Mouse (Mus musculus) midbrain, embryonic 11.5 days (tissue): Measurements from ENCODE around the gene Slc19a2. TPM values are rescaled to one million over a fixed set of nuclear protein-coding genes. Genes with fewer than 3 reads are reported as not detected.

Experiments used
- ATAC-seq: fragments of 200-750 bp; cut with Nextera tagmentation; 2 replicates; pipeline ENCODE4 v1.8.0; 2017; ENCODE audit warnings: moderate TSS enrichment, moderate library complexity; ENCODE audit not compliant: low FRiP score
- DNase-seq: peaks from one replicate; pipeline ENCODE4 v3.0.0; 2015; ENCODE audit warnings: low spot score; ENCODE audit errors: missing footprints
- H3K27ac ChIP-seq: fragments of 300-500 bp; sonication (generic); 2 replicates; pipeline ENCODE4 v1.5.1; 2014; ENCODE audit warnings: low read depth, low read length
- H3K27me3 ChIP-seq: fragments of 300-500 bp; sonication (generic); 2 replicates; pipeline ENCODE4 v1.6.1; 2014; ENCODE audit warnings: mild to moderate bottlenecking, low read length, moderate library complexity, mixed read lengths; ENCODE audit not compliant: control insufficient read depth, insufficient read depth
- H3K36me3 ChIP-seq: fragments of 300-500 bp; sonication (generic); 2 replicates; pipeline ENCODE4 v1.6.1; 2014; ENCODE audit warnings: mild to moderate bottlenecking, low read length, moderate library complexity, mixed read lengths; ENCODE audit not compliant: control insufficient read depth, insufficient read depth
- H3K4me1 ChIP-seq: fragments of 300-500 bp; sonication (generic); 2 replicates; pipeline ENCODE4 v1.6.1; 2014; ENCODE audit warnings: low read length; ENCODE audit not compliant: control insufficient read depth, insufficient read depth
- H3K4me2 ChIP-seq: fragments of 300-500 bp; sonication (generic); 2 replicates; pipeline ENCODE4 v1.6.1; 2014; ENCODE audit warnings: mild to moderate bottlenecking, moderate library complexity
- H3K4me3 ChIP-seq: fragments of 300-500 bp; sonication (generic); 2 replicates; pipeline ENCODE4 v1.5.1; 2014; ENCODE audit warnings: low read depth, low read length
- H3K9ac ChIP-seq: fragments of 300-500 bp; sonication (generic); 2 replicates; pipeline ENCODE4 v1.6.1; 2014; ENCODE audit warnings: low read length
- H3K9me3 ChIP-seq: fragments of 300-500 bp; sonication (generic); 2 replicates; pipeline ENCODE4 v1.6.1; 2016; ENCODE audit warnings: low read length; ENCODE audit not compliant: control insufficient read depth
- WGBS: fragments of 180-500 bp; shearing (Covaris S2); extraction: QIAGEN DNeasy Blood & Tissue Kit; methylation state at CpG from one replicate; pipeline ENCODE4 v1.1.7; 2014; 5-methylcytosine and 5-hydroxymethylcytosine counted together
- polyA plus RNA-seq: library from polyadenylated mRNA; unstranded; fragments of >200 nt; fragmentation: Nextera tagmentation; extraction: Ambion mirVana; gene quantifications from 2 replicates; pipeline ENCODE4 v1.2.1, GENCODE M21; 2014

Gene Slc19a2
- polyA plus RNA-seq, 1 experiment from 2014 or later = 11.1 TPM

GRCm38 (mm10) chr1:164270941-164271340 is 22.1 kb downstream of the Slc19a2 start:
- no peaks in the 10 kb centered on the region for H3K27me3 ChIP-seq
- H3K27ac ChIP-seq = no peak overlapping the region
- no peak for DNase-seq
- H3K9ac ChIP-seq = no peak overlapping the region
- no peaks in the 10 kb centered on the region for H3K9me3 ChIP-seq
- no peaks in the 10 kb centered on the region for H3K4me1 ChIP-seq
- 89% methylated on average over 7 of the region's 7 CpGs for WGBS
- no peak overlapping the region for H3K4me3 ChIP-seq
- no peak for ATAC-seq
- no peaks in the 10 kb centered on the region for H3K36me3 ChIP-seq
- no peak overlapping the region for H3K4me2 ChIP-seq

GRCm38 (mm10) chr1:164273659-164274058 is 24.8 kb downstream of the Slc19a2 start:
- WGBS = 74% methylated on average over 6 of the region's 6 CpGs
- no peak overlapping the region for H3K4me3 ChIP-seq
- DNase-seq = no peak
- ATAC-seq = no peak
- no peak overlapping the region for H3K27ac ChIP-seq
- H3K36me3 ChIP-seq = no peaks in the 10 kb centered on the region
- no peaks in the 10 kb centered on the region for H3K9me3 ChIP-seq
- H3K9ac ChIP-seq = no peak overlapping the region
- no peaks in the 10 kb centered on the region for H3K27me3 ChIP-seq
- no peaks in the 10 kb centered on the region for H3K4me1 ChIP-seq
- no peak overlapping the region for H3K4me2 ChIP-seq

GRCm38 (mm10) chr1:164275455-164275954 is 26.7 kb downstream of the Slc19a2 start, which contains the start of gene Ccdc181:
Ccdc181 (plus strand) TSS chr1:164275585.
- Histone ChIP-seq H3K4me3 (peak within 1 kb of the TSS; percentile 63), H3K4me2 (peak within 1 kb of the TSS; percentile 77), H3K27me3 (no peaks in the 10 kb centered on the region), H3K4me1 (no peaks in the 10 kb centered on the region), H3K36me3 (no peaks in the 10 kb centered on the region), H3K9ac (peak within 1 kb of the TSS; percentile 71), H3K9me3 (no peaks in the 10 kb centered on the region), H3K27ac (peak within 1 kb of the TSS; percentile 65; the same call in 1 of the 2 replicates)
- ATAC-seq = peak; percentile 100
- WGBS = under 1% methylated on average over 31 of the region's 31 CpGs
- DNase-seq = peak; percentile 99

DNA sequence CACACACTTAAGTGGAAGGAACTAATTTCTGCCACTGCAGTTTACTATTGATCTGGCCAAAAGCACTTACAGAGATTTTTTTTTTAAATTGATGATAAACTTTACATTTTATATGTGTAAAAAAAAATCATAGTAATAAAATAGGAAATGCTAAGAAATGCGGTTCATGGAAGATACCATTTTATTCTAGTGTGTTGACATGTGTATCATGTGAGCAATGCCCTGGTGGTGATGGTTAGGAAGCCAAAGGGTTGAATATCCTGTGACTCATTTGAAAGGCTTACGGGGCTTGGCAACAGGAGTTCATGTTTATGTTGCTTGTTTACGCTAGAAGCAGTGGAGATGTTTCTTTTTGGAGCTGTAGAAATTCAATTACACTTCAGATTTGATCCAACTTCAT is 27.7 kb downstream of the Slc19a2 start:
- Histone ChIP-seq H3K9ac (no peak overlapping the region), H3K4me3 (no peak overlapping the region), H3K4me1 (no peaks in the 10 kb centered on the region), H3K4me2 (no peak overlapping the region), H3K36me3 (no peaks in the 10 kb centered on the region), H3K9me3 (no peaks in the 10 kb centered on the region), H3K27ac (no peak overlapping the region), H3K27me3 (no peaks in the 10 kb centered on the region)
- DNase-seq = no peak
- 90% methylated on average over 3 of the region's 3 CpGs for WGBS
- no peak for ATAC-seq

DNA sequence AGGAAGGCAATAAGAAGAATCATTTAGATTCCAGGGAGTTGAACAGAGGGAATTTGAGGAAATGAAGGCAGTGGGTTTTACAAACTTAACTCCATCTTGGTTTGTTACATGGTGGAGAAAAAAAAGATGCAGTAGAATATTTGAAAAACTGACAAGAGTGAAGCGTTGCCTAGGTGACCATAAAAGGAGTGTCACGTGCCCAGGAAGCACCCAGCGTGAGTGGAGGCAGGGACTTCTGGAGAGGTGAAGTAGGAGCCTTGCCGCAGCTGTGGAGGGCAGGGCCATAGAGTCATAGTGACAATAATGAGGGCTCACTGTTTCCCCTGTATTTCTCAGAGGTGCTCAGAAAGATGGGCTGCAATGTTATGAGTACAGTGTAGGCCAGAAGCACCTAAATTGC is 30.5 kb downstream of the Slc19a2 start:
- Histone ChIP-seq H3K36me3 (no peaks in the 10 kb centered on the region), H3K27ac (no peak overlapping the region), H3K9me3 (no peaks in the 10 kb centered on the region), H3K4me2 (no peak overlapping the region), H3K9ac (no peak overlapping the region), H3K27me3 (no peaks in the 10 kb centered on the region), H3K4me3 (no peak overlapping the region), H3K4me1 (no peaks in the 10 kb centered on the region)
- WGBS = 78% methylated on average over 4 of the region's 4 CpGs
- ATAC-seq (no peak), DNase-seq (no peak)

GRCm38 (mm10) chr1:164284007-164284406 is 35.2 kb downstream of the Slc19a2 start:
- Histone ChIP-seq H3K4me2 (no peak overlapping the region), H3K36me3 (no peaks in the 10 kb centered on the region), H3K27me3 (no peaks in the 10 kb centered on the region), H3K9ac (no peak overlapping the region), H3K4me3 (no peak overlapping the region), H3K4me1 (0 out of 2 replicates have a peak, but pooled peaks cover 2% of the 10 kb centered on the region), H3K27ac (no peak overlapping the region), H3K9me3 (no peaks in the 10 kb centered on the region)
- no peak for DNase-seq
- WGBS = 98% methylated on average over 3 of the region's 3 CpGs
- ATAC-seq = no peak

- no peak for ATAC-seq
- Histone ChIP-seq H3K27me3 (no peaks in the 10 kb centered on the region), H3K4me3 (no peak overlapping the region), H3K9ac (no peak overlapping the region), H3K9me3 (no peaks in the 10 kb centered on the region), H3K36me3 (peaks cover 2% of the 10 kb centered on the region; the same call in 1 of the 2 replicates), H3K4me1 (0 out of 2 replicates have a peak, but pooled peaks cover 2% of the 10 kb centered on the region), H3K4me2 (no peak overlapping the region), H3K27ac (no peak overlapping the region)
- no peak for DNase-seq
- WGBS = 60% methylated on average over 15 of the region's 15 CpGs
These were observed 38.6 kb downstream of the Slc19a2 start for GRCm38 (mm10) chr1:164287406-164287805.

- no peak overlapping the region for H3K27ac ChIP-seq
- no peak overlapping the region for H3K4me3 ChIP-seq
- peaks cover 5% of the 10 kb centered on the region for H3K36me3 ChIP-seq
- H3K4me2 ChIP-seq = no peak overlapping the region
- no peak for ATAC-seq
- no peaks in the 10 kb centered on the region for H3K9me3 ChIP-seq
- H3K27me3 ChIP-seq = no peaks in the 10 kb centered on the region
- WGBS = 91% methylated on average over 5 of the region's 5 CpGs
- H3K4me1 ChIP-seq = 0 out of 2 replicates have a peak, but pooled peaks cover 2% of the 10 kb centered on the region
- no peak for DNase-seq
- no peak overlapping the region for H3K9ac ChIP-seq
These were observed 43.2 kb downstream of the Slc19a2 start for GRCm38 (mm10) chr1:164292040-164292439.

- peaks cover 8% of the 10 kb centered on the region for H3K36me3 ChIP-seq
These were observed 45.2 kb downstream of the Slc19a2 start for GRCm38 (mm10) chr1:164294071-164294470.

More at GRCm38 (mm10) chr1:164294071-164294470, 45.2 kb downstream of the Slc19a2 start:
- Histone ChIP-seq H3K27ac (no peak overlapping the region), H3K4me3 (no peak overlapping the region), H3K9me3 (no peaks in the 10 kb centered on the region), H3K4me2 (no peak overlapping the region), H3K27me3 (no peaks in the 10 kb centered on the region), H3K4me1 (no peaks in the 10 kb centered on the region), H3K9ac (no peak overlapping the region)
- WGBS = 96% methylated on average over 6 of the region's 6 CpGs
- ATAC-seq = no peak
- no peak for DNase-seq
